Mouse (Mus musculus) adrenal gland, adult 18-20 months (tissue): ENCODE measurements around the gene Htr7. TPM values are rescaled to one million over a fixed set of nuclear protein-coding genes. Genes with fewer than 3 reads are reported as not detected.

Experiments used
- DNase-seq, 2 experiments: peaks; one replicate each; pipeline ENCODE4 v3.0.0; 2021 to 2022; ENCODE audit warnings: low spot score in 2 of 2
- long read RNA-seq, 2 experiments: library from polyadenylated mRNA; stranded (forward); transcript quantifications; one replicate each; pipeline ENCODE4 v2.0.0; 2021
- total RNA-seq, 2 experiments: library from RNA; stranded (reverse); gene quantifications; 1 replicate in 1 of 2; 2 replicates in 1 of 2; pipeline ENCODE4 v1.2.3; 2021

Htr7 gene
- total RNA-seq, result not detected
- long read RNA-seq, experiment 1, result 0 reads
- long read RNA-seq, experiment 2, result 0 reads

DNA sequence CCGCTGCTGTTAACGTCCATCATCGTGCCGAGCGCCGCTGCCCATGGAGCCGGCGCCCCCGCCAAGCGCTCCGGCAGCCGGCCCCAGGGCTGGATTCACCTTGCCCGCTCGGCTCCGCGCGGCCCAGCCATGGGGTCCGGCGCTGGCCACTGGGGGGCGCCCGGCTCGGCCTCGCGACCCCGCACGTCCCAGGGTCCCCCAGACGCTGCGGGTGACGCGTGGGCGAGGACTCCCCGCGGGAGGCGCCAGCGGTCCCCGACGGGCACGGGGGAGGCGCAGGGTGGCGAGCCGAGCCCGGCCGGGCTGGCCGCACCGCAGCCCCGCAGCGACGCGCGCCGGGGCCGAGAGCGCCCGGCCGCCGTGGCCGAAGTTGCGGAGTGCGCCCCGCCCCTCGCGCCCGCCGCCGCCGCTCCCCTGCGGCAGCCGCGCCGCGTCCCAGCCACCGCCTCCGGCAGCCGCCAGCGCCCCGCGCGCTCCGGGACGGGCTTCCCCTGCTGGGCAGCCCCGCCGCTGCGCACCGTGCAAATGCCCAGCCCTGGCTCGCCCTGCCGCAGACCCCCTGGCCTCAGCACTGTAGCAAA is at the start of gene Htr7:
TSS of gene Htr7 (minus strand) at position 277 of the 581 bp plus-strand sequence.
- DNase-seq, result peak; percentile 11 to 35

DNA sequence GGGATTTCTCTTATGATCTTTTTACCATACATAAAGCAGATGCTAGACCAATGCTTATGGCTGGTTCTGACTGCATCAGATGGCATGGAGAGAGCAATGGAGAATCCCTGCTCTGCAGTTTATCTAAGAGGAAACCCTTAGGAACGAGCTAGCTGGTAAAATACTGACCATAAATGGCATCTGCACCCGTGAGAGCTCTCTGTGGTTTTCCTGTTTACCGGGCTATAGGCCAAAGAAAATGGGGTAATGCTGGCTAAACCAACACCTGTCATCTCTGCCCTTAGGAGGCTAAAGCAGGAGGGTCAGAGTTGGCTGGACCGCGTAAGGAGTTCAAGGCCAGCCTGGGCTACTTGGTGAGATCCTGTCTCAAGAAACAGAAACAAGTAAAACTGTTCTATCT is 46.6 kb upstream of the Htr7 start:
- no peak for DNase-seq

DNA sequence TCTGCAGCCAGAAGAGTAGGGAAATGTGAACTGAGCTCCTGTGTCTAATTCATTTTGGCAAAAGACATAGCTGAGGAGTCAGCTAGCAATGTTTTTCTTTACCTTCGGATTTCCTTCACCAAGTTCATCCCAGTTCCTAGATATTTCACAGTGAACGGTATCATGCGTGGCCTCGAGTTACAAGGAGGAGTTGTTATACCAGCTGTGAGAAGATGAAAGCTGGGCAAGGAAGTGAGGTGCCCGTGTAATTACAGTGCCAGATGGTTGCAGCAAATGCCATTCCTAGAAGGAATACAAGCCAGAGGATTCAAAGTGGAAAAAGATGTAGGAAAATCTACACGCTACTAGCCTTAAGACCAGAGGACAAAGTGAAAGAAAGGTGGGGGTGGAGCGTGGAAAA is 41.6 kb upstream of the Htr7 start:
- no peak for DNase-seq

DNA sequence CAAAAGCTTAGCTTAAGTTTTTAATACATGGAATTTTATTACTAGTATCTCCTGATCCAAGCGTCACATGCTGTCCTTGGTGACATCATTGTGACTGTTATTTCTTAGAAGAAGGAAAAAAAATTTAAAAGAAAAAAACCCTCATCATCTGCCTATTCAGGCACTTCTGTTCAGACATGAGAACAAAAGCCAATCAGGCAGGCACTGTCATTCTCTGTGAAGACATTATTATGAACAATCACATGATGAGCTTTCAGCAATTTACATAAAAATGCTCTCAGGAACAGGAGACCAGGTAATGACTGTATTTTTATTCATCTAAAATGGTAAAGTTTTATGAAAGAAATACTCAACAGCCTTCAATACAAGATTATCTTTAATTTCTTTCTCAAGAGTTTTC is 41.0 kb upstream of the Htr7 start:
- no peak for DNase-seq

DNA sequence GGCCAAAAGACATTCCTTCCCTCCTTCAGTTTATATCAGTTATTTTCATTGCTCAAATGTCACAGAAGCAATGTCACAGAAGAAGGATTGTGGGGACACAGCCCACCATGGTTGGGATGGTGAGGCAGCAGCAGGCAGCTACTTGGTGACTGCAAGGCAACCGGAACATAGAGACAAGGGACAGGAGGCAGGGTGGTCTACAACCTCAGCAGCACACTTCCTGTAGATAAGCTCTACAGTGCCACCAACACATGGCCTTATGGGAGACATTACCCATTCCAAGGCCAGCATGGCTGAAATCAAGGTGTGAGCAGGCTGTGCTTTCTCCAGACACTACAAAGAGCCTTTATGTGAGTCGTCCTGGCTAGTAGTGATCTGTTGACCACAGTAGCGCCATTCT is 39.9 kb upstream of the Htr7 start:
- no peak for DNase-seq

DNA sequence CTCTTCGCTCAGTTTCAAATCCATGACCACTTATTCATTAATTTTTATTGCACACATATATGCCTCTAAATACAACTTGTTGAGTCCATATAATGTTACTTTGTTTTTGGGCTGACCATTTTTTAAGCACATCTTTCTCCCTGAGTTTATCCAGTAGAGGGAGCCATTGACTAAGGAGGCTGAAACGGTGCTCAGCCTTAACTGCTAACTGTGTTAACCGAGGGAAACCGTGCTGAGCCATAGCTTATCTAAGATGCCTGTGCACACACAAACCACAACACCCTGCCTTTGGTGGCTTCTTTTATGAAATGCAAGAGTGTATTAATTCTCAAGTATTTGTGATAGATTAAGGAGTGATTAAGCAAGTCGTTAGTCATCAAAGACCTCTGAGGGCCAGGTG is 33.5 kb upstream of the Htr7 start:
- DNase-seq, result no peak

DNA sequence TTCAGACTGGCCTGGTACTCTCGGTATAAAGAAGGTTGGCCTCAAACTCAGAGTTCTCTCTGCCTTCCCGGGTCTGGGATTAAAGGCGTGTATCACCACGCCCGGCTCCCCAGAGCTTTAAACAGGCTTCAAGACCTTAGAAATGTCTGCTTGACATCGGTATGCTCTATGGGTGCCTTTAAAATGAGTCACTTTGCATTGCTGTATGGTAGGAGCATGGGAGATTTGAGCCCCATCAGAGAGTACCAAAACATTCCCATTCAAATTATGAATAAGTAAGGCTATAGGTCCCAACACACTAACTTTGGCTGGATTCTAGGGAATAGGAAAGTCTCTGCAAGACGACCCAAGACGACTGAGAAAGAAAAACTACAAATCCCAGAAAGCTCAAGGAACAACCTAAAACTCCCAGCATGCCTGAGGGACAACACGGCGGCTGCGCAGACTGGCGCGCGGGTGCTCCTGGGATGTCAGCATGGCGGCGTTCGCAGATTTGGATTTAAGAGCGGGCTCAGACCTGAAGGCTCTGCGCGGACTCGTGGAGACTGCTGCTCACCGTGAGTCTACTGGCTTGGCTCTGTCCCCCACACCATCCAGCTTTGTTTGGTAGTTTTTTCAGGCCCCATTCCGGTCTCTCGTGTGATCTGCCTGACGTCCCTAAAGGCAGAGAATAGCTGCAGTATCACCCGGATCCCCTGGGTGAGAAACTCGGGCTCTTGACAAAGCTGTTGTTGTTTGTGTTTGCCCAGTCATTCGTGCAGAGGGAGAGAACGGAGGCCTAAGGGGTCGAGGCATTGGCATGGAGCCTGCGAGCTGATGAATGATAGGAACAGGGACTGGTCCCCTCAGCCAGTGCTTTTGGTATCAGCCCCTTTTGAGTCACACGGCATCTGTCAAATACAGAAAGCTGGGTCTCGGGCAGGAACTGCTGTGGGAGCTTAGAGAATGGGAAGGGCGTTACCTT is 26.2 kb upstream of the Htr7 start, which contains the start of gene Rpp30:
TSS of gene Rpp30 (plus strand) at position 455 of the 964 bp plus-strand sequence.
- DNase-seq, result peak; percentile 72 to 77

DNA sequence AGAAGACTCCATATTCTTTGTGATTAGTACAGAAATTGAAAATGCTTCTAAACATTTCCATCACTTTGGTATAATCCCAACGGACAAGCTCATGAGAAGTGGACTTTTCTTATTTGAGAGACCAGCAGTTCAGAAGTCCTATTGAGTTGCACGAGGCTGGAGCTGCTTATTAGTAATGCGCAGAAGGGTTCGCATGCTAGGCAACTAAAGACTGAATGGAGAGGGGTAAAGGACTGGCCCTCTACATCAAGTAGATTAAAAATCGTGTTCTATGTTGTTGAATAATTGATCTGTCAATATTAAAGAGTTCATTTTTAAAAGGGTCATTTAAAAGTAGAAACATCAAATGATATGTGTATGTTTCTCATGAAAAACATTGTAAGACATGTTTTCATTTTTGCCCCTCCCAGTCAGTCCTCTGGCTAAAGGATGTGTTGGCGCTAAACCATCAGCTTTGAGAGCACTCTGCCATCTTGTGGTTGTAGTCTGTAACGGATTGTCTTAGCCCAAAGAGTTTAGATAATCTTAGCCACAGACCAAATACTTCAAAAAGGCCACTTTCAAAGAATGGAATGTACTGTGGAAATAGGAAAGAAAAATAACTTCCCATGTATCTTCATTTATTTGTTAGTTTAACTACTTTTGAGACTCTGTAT is 25.4 kb upstream of the Htr7 start:
- no peak for DNase-seq

DNA sequence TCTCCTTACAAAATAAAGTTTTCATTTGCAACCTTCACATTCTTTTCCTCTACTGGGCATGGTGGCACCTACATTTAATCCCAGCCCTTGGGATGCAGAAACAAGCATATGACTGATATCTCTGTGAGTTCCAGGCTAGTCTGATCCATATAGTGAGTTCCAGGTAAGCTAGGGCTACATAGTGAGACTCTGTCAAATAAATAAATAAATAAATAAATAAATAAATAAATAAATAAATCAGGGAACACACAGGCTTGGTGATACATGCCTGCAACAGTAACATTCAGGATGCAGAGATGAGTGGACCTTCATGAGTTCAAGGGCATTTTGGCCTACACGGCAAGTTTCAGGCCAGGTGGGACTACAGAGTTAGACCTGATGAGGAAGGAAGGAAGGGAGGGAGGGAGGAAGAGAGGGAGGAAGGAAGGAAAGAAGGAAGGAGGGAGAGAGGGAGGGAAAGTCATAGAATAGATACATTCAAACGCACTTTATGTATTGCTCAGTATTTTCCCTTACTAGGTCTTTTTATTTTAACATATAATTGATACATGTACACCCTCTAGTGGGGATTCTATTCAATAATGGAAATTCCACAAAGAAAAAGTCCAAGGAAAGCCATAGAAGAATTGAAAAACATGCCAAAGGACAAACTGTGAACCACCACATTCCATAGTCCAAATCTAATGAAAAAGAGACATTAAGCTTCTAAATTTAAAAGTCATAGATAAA is 5.7 kb upstream of the Htr7 start:
- no peak for DNase-seq

DNA sequence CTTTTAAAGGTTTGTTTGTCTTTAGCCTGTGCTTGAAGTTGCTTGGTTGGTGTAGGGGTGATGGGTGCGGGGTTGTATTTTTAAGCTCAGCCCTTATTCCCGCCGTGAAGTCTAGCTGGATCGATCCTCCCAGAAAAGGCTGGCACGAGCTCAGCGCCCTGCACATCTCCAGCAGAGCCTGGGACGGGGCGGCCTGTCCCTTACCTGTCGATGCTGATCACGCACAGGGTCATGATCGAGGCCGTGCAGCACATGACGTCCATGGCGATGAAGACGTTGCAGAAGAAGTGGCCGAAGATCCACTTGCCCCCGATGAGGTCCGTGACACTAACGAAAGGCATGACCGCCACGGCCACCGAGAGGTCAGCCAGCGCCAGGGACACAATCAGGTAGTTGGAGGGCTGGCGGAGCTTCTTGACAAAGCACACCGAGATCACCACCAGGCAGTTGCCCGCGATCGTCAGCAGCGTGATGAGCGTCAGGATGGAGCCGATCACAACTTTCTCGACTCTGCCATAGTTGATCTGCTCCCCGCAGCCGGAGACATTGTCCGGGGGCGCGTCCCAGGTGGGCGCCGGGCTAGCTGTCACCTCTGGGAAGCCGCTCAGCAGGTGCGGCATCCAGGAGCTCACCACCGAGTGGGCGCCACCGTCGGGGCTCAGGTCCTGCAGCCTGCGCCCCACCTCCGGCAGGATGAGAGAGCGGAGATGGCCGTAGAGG is 645 bp downstream of the Htr7 start:
- peak in 1 of 2 experiments; percentile 17 for DNase-seq

DNA sequence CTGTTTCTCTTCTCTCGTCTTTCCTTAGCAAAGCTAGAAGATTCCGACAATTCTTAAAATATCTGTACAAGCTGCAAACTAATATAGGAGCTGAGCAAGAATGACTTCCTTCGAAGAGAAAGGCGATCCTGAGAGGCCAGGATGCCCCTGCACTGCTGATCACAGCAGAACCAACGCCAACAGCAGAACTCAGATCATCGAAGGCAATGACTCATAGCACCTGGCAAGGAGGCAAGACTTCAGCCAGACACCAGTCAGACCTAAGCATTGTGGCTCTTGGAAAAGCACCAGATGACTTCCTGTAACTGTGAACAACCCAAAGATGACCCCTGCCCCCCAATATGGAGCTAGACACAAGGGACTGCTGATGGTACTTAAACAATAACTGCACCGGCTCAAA is 11.3 kb downstream of the Htr7 start:
- DNase-seq, result no peak

DNA sequence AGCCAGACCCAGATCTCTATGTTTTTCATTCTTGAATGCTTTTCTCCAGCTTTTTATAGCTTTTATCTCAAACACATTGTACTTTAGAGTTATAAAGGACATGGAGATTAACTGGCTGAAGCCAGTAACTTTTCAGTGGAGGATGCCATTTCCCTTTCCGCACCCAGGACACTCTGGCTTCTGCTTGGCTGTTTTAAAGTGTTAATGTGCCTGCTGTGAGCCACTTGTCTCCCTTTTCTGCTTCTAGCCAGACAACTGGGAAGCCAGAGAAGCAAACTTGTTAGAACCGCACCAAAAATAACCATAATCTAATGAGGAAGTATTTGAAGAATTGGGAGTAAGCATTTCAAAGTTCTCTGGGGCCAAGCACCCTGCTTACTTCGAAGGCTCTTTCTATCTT is 42.5 kb downstream of the Htr7 start:
- DNase-seq, result no peak

DNA sequence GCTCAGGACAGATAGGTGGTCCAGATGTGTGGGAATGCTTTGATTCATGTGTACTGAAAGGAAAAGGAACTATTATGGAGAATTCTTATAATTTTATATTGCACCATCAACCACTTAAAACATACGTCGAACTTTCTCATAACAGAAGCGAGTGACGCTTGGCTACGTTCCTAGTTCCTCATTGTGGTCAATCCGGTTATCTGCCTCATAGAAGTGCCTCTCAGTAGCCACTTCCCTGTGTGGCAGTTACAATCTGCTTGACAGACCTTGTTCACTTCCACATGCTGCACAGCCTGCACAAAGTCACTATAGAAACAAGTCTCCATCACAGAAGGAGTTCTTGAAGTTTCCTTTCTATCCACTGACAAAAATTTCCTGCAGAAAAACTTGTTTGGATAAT is 51.0 kb downstream of the Htr7 start:
- no peak for DNase-seq

DNA sequence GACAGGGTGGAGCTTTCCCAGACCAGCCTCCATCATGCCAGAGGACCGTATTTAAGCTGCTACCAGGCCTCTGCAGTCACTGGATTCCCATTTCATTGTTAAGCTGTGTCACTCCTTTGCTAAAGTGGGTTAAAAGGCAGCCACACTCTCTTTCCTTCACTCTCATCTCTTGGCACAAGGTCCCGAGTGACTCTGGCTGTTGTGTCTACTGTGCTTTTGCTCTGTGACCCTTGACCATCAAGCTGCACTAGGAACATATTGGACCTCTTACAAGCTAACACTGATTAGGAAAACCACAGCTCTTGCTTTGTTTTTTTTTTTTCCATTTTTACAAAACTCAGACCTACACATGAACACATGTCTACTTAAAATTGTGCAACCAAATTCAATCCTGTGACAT is 52.3 kb downstream of the Htr7 start:
- DNase-seq, result no peak

DNA sequence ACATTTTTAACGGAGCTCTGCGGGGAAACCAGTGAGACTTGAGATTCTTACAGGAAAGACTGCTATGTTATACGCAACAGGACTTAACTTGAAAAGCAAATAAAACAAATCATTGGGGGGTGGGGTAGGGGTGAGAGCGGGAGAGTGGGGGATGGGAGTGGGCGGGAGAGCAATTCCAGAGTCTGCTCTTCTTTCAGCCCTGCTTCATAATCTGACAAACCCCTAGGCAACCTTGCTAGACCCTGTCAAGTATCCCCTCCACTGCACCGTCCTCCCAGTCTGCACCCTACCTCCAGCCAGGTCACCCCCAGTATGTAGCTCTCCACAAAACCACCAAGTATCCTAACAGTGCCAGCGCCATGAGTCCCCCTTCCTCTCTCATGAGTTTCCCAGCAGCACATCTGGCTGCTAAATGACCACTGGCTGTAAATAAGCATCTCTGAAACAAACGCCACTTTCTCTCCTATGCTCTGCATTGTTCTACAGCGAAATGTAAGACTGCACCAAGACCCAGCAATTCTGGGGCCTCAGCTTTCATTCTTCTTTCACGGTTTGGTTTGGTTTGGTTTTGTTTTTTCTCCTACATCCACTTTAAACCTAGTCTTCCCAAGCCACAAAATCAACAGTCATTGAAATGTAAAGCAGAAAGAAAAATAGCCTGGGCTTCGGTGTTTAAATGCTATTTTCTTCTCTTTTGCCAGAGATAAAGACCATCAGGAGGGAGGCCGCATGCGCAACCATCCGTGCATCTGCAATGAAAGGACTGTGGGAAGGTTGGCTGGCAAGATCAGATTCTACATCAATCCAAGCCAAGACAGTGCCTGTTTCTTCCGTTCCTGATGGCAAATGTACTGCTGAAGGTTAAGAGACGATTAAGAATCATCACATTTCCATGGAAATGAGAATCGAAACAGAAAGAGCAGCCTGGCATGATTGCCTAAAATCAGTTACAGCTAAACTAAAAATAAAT is 54.5 kb downstream of the Htr7 start:
- no peak for DNase-seq

DNA sequence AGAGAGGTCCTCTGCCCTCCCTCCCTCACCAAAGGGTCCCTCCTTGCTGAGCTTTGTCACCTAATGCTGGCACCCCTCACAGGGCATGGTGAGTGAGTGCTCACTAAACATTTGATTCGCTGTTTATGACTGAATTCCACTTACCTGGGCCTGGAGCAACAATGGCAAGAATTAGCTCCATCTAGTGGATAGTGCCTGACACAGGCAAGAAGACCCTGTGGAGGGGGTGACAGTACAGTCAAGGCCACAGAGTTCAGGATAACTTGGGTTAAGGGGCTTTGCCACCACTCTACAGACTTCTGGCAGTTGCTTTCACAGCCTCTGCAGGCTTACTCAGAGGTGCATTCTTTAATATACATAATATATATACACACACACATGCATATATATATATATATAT is 55.8 kb downstream of the Htr7 start:
- DNase-seq, result no peak

DNA sequence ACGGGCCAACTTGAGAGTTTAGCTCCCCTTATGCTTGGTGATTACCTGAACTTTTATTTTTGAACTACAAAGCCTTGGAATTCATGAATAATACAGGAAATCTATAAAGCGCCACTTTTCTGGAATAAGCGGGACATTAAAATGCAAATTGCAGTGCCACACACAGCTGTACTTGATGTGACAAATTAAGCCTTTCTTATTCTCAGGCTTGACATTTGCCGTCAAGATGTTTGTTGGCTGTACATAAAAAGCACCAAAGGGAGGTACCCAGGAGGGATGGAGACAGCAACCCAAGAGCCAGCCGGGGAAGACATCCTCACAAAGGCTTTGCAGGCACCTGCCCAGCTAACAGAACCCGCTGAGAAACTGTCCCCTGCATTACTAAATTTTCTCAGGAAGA is 56.4 kb downstream of the Htr7 start:
- no peak for DNase-seq

DNA sequence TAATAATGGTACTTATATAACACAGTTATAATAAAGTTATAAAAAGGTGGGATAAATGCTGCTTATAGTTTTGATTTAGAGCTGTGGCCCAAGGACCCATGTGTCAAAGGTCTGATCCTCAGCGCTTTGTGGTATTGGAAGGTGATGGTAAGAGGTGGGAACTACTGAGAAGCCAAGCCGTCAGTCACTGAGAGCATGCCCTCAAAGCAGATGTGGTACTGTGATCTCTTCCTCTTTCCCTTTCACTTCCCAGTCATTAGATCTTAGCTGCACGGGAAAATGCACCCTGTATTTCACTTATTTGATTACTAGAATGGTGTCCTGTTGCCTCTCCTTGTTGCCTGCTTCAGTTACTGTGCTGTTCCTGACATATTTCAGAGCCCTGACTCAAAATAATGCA is 59.9 kb downstream of the Htr7 start:
- no peak for DNase-seq

DNA sequence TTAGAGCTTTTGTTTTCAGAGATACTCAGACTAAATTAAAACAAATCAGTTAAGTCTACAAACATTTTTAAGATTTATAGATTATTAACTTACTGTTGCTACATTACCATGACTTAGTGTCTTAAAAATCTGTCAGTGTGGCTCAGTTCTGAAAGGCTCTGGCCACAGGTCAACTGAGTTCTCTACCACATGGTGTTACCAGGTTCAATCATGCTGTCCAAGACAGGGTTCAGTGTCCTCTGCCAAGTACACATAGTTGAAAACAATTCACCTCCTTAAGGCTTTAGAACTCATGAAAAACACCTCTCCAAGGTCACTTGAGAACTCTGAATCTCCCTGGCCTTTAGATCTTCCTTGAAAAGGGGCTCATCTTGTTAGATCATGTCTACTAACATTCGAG is 69.8 kb downstream of the Htr7 start:
- no peak for DNase-seq
